Mouse (Mus musculus): ENCODE measurements around the gene Ptpdc1.

GRCm38 (mm10) chr13:48554552-48554951 is 70.9 kb downstream of the Ptpdc1 start:
- TF ChIP-seq CTCF (IDR thresholded peaks at IDR 0.05; ENCODE audit: low read depth, low read length) (no peak), GATA2 (IDR thresholded peaks at IDR 0.05; ENCODE audit: borderline replicate concordance, low read depth, low read length) (no peak), TAL1 (conservative IDR thresholded peaks at IDR 0.05; ENCODE audit: low read depth, low read length) (no peak), POLR2AphosphoS5 (IDR thresholded peaks at IDR 0.05; ENCODE audit: insufficient replicate concordance, low read depth, low read length) (no peak)

All from G1E (cell line).